Mouse (Mus musculus) T-helper 1 cell (primary cell): Measurements from ENCODE around the gene Adprhl2.

Experiments
- in situ Hi-C: fragments of 300-600 bp; cut with MboI, MseI; formaldehyde crosslinking; loops from one replicate; pipeline ENCODE4 v1.15.1; 2025; ENCODE audit warnings: high pct_unique_total_duplicates

The Adprhl2 gene

DNA sequence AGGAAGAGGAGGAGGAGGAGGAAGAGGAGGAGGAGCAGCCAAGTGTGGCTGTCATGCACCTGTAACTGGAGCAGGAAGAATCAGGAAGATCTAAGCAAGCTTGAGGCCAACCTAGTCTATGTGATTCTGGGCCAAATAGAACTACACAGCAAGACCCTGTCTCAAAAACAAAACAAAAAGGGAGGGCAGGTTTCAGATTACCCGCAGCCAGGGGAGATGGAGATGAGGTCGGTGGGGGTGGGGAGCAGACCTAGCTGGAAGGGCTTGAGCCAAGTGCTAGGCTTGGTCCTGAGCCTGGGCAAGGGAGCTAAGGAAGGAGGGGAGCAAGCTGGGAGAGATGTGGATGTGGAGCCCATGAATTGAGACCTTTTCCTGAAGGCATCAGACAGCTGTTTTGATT is 14.7 kb downstream of the Adprhl2 start:
- in situ Hi-C loops: loop anchor here (5.0 kb wide), 1 partner anchor 80 kb away; no protein-coding TSS in a partner anchor

DNA sequence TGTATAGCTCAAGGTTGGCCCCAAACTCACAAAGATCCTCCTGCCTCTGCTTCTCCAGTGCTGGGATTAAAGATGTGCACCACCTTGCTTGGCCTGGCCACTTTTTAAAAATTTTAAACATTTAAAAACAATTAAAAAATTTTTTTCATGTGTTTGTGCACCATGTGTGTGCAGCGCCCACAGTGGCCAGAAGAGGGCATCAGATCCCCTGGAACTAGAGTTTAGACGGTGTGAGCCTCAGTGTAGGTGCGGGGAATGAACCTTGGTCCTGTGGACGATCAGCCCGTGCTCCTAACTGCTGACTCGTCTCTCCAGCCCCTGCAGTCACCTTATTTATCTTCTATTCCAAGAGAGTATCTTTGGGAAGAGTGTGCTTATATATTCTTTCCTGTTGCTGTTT is 15.4 kb downstream of the Adprhl2 start:
- in situ Hi-C loops: loop anchor here (5.0 kb wide), 1 partner anchor 79 kb away; no protein-coding TSS in a partner anchor

DNA sequence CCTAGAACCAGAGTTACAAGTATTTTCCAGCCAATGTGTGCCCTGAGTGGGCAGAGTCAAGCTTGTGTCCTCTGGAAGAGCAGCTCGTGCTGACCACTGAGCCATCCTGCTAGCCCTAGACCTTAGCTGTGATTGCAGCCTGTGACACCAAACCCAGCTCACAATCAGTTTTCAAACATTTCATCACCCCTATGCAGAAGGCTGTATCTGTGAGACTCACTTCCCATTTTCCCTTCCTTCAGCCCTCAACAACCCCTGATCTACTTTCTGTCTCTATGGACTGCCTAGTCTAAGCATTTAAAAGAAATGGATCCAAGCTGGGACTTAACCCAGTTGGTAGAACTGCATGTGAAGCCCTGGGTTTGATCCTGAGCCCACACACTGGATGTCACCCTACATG is 16.1 kb downstream of the Adprhl2 start:
- in situ Hi-C loops: loop anchor here (5.0 kb wide), 1 partner anchor 78 kb away; no protein-coding TSS in a partner anchor

DNA sequence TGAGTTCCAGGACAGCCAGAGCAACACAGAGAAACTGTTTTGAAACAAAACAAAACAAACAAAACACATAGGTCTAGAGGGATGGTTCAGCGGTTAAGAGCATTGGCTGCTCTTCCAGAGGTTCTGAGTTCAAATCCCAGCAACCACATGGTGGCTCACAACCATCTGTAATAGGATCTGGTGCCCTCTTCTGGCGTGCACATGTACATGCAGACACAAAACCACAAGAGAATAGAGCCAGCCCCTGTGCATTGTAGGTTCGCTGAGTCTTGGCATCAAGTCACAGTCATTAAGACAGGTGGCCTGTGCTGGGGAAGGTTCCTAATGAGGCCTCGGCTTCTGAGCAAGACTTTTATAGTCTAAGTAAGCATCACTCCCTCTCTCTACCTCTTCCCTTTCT is 17.6 kb downstream of the Adprhl2 start:
- in situ Hi-C loops: no loop called here

- in situ Hi-C loops: no loop called here
Observed at GRCm38 (mm10) chr4:126301584-126302309, 19.8 kb downstream of the Adprhl2 start.

- in situ Hi-C loops: no loop called here
Observed at GRCm38 (mm10) chr4:126300916-126301583, 20.5 kb downstream of the Adprhl2 start.

DNA sequence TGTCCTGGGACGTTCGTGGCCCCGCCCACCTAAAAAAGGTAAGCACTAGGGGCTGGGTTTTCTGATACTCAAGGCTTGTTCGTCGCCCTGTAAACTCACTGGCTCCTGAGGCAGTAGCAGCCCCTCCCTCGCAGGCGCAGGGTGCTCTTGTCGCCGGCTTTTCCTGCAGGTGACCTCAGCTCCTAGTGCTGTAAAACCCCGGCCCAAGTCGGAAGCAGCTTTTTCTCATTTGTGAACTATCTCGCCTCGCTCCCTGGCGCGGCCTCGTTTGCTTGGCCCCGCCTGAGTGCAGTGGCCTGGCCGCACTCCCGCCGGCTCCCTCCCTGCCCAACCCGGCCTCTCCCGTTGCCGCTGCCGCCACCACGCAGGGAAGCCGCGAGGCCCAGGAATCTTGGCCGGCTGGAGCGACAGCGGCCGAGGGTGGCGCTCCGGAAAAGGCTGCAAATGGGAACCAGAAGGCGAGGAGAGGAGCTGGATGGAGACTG is 24.8 kb downstream of the Adprhl2 start:
- in situ Hi-C loops: no loop called here

- in situ Hi-C loops: no loop called here
Observed at GRCm38 (mm10) chr4:126295937-126296336, 25.6 kb downstream of the Adprhl2 start.

DNA sequence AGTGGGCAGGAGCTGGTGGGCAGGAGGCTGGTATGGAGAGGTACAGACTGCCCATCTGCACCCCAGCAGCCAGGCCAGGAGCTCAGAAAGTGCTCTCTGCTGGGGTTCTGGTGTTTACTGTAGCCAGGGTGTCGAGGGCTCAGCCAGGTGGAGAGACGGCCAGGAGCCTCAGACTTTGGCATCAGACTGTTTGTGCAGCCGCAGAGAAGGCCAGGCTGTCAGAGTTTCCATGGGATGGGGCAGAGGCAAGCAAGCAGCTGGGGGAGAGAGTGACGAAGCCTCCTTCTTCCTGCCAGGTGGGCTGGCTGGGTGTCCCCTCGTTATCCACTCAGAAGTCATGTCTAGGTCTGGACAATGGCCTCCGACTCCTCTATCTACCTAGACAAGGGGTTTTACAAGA is 26.4 kb downstream of the Adprhl2 start:
- in situ Hi-C loops: no loop called here

DNA sequence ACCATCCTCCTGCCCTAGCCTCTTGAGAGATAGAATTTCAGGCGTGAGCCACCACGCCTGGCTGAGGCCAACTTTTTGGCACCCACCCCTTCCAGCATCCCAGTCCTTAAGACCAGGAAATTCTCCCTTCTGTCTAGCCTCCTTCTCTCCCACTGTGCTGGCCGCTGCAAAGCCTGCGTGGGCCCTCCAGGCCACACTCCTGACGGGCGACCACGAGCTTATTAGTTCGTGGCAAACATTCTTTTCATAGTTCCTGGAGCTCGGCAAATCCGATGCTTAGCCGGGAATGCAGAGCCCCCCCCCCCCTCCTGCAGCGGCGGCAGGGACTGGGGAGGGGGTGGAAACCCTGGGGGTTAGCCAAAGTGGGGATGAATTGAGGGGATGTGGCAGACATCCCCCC is 30.3 kb downstream of the Adprhl2 start:
- in situ Hi-C loops: no loop called here

DNA sequence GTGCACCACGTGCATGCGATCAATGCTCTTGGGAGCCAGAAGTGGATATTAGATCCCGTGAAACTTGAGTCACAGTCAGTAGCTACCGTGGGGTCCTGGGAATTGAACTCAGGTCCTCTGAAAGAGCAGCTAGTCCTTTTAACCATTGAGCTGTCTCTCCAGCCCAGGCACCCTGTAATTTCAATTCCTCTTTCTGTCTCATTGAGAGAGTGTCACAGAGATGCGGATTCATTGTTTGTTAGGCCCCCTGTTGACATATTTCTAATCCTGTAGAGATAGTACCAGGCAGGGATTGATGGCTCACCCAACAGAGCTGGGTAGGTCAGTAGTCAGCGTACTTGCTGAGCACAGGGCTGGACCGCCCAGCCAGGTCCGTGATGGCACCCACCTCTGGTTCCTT is 31.2 kb downstream of the Adprhl2 start:
- in situ Hi-C loops: no loop called here

- in situ Hi-C loops: no loop called here
Observed at GRCm38 (mm10) chr4:126288085-126288666, 33.3 kb downstream of the Adprhl2 start.

GRCm38 (mm10) chr4:126287302-126287995 is 34.1 kb downstream of the Adprhl2 start:
- in situ Hi-C loops: no loop called here

GRCm38 (mm10) chr4:126286492-126286891 is 35.0 kb downstream of the Adprhl2 start, which contains the start of gene Col8a2:
TSS of gene Col8a2 (plus strand) at chr4:126286793.
- in situ Hi-C loops: no loop called here

DNA sequence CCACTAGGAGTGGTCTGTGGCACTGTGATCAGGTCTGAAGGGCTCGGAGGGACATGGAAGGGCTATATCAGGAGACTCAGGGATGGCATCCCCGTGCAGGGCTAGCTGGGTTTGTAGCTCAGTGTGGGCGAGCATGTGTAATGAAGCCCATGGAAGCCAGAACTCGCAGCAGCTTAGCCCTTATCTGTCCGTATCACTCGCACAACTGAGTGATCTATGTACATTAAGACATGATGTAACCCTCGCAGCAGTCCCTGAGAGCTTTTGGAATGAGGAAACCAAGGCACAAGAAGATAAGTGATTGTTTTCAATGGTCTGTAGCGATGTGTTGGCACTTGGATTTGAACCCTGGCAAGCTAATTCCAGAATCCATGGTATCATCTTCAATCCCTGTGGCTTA is 37.9 kb downstream of the Adprhl2 start:
- in situ Hi-C loops: no loop called here

DNA sequence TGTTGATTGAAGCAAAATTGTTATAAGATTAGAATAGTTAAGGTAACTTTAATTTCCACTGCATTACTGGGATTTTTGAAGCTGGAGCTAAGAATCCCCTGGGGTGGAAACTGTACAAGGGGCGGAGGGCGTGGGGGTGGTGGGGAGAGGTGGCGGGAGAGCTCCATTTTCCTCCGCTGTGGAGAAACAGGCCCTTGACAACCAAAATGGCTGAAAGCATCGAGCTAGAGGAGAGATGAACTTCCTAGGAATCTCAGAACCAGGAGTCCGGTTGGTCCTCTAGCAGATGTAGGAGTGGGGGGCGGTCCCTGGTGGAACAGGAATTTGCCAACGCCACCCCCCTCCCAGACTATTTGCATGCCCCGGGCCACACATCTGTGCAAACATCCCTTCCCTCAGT is 39.8 kb downstream of the Adprhl2 start:
- in situ Hi-C loops: no loop called here

- in situ Hi-C loops: no loop called here
Observed at GRCm38 (mm10) chr4:126278961-126279360, 42.5 kb downstream of the Adprhl2 start.

- in situ Hi-C loops: no loop called here
Observed at GRCm38 (mm10) chr4:126278565-126278915, 43.0 kb downstream of the Adprhl2 start.

GRCm38 (mm10) chr4:126277906-126278564 is 43.5 kb downstream of the Adprhl2 start:
- in situ Hi-C loops: no loop called here

DNA sequence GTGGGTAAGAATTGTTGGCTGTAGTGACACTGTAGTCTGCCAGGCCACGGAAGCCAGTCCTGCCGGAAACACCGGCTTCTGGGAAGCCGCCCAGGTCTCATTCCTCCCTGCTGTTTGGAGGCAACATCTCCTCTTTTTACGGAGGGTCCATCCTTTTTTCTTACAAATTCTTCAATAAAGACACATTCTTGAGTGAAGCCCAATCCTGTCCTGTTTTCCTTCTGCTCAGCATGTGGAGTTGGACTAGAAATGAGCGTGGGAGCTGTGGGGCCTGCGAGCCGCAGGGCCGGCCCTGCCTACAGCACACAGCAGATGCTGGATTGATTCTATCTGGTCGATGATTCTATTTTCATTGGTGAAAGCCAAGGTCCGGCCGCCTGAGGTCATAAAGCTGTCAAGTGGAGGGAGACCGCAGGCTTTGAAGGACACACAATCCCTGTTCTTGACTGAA is 45.8 kb downstream of the Adprhl2 start:
- in situ Hi-C loops: no loop called here

GRCm38 (mm10) chr4:126275081-126275480 is 46.4 kb downstream of the Adprhl2 start:
- in situ Hi-C loops: no loop called here
